Mouse (Mus musculus): Measurements from ENCODE around the gene Gpc1. TPM values are rescaled to one million over a fixed set of nuclear protein-coding genes. Genes with fewer than 3 reads are reported as not detected.

Gene Gpc1
- total and polyA plus RNA-seq, 2 experiments from 2014 or later = 53.9 to 201 TPM

DNA sequence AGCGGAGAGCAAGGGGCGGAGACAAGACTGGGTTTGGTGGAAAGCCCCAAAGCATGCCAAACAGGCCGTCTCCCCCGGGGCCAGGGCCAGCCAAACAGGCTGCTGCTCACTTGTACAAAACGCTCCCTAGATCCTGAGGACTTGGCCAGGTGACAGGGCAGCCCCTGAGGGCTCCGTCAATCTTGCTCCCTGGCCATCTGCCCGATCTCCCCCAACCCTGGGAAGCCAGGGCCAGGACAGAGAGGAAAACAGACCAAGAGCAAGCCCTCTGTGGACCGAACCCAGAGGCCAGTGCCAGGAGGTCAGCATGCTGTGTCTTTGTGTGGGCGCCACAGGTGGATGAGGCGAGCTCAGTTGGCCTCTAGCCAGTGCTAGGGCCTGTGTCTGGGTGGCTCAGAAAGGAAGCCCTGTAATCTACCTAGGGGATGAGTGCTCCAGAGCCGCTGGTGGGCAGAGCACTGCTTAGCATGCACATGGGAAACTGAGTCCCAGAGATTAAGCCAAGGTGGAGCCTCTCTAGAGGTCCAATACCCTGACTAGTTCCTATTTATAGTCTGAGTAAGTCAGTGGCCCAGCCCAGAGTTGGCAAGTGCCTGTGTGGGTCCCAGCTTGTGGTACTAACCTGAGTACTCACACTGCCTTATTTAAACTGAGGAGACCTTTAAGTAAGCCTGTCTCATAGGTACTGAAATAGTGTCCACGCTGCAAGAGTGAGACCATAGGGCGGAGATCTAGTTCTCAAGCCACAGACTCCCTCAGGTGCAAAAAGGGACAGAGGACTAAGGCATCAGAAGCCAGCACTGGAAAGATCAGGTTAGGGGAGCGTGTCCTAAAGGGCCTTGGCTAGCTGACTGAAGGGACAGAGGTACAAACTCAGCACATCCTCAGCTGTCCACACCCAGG lies 6.7 kb downstream of the Gpc1 start:
- DNase-seq (ENCODE audit: low spot score) (no peak), ATAC-seq (ENCODE audit: insufficient read depth, low read depth) (no peak)
- Histone ChIP-seq H3K27ac (ENCODE audit: low read depth) (0 out of 2 replicates have a peak overlapping the region, but pooled peaks have one; percentile 7), H3K36me3 (replicated peaks; ENCODE audit: control insufficient read depth, insufficient read depth, low read length) (no peaks in the 10 kb centered on the region), H3K4me3 (ENCODE audit: low read depth, low read length) (no peak overlapping the region), H3K27me3 (ENCODE audit: control insufficient read depth, insufficient read depth, low read length) (0 out of 2 replicates have a peak, but pooled peaks cover 4% of the 10 kb centered on the region), H3K4me1 (ENCODE audit: control insufficient read depth, insufficient read depth) (peaks cover 14% of the 10 kb centered on the region), H3K4me2 (ENCODE audit: low read depth, low read length) (no peak overlapping the region), H3K9me3 (replicated peaks; ENCODE audit: control insufficient read depth, low read length) (no peaks in the 10 kb centered on the region), H3K9ac (replicated peaks; ENCODE audit: low read depth, low read length) (no peak overlapping the region; the same call in 1 of the 2 replicates)
- 49% methylated on average over 14 of the region's 14 CpGs for WGBS
- TF ChIP-seq CTCF (IDR thresholded peaks at IDR 0.05; ENCODE audit: low read depth) (no peak), EP300 (IDR thresholded peaks at IDR 0.05; ENCODE audit: low read depth) (no peak)

DNA sequence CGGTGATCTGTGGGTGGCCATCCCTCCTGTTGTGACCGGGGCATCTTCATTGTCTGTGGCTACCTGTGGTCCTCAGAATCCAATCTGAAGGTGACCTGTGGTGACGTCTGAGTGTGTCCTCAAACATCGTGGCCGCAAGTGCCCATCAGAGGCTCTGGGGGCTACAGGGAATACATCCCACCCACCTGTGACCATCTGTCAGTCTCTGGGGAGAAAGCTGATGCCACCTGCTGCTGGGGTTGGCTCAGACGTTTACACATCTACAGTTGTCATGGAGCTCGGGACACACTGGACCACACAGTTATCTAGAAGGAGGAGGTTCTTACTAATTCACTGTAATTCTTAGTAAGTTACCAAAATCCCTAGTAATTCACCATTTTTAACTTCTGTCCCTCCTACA lies 7.8 kb downstream of the Gpc1 start:
- TF ChIP-seq CTCF (IDR thresholded peaks at IDR 0.05; ENCODE audit: low read depth) = no peak
- no peak for TF ChIP-seq EP300 (IDR thresholded peaks at IDR 0.05; ENCODE audit: low read depth)
- H3K27me3 ChIP-seq (ENCODE audit: control insufficient read depth, insufficient read depth, low read length) = no peaks in the 10 kb centered on the region

DNA sequence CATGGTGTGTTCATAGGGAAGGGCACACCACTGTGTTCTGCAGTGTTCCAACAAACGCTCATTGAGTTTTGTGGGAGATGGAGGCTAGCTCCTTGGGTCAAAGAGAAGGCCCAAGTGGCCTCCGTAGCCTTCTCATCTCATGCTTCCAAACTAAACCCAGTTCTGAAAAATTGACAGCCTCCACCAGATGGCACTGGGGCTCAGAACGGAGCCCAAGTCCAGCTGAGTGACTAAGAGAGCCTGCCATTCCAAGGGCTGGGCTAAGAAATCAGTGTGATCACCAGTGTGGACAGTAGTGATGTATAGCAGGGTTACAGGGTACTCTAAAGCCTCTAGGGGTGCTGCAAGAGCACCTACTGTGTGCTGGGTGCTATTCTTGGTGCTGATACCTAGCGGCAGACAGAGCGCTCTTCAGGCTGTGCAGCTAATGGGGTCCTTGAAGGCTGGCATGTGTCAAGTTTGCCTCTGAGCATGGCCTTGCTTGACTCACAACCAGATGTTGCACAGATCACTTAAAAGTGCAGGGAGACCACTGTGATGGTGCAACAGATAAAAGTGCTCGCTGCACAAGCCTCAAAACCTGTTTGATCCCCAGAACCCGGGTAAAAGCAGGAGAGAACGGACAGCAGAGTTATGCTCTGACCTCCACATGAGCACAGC lies 8.9 kb downstream of the Gpc1 start:
- TF ChIP-seq EP300 (IDR thresholded peaks at IDR 0.05; ENCODE audit: low read depth) = no peak
- peak; percentile 45 for TF ChIP-seq CTCF (IDR thresholded peaks at IDR 0.05; ENCODE audit: low read depth)
- ATAC-seq (ENCODE audit: insufficient read depth, low read depth) = no peak
- DNase-seq (ENCODE audit: low spot score) = no peak
- peaks cover 8% of the 10 kb centered on the region; the same call in 1 of the 2 replicates for H3K4me1 ChIP-seq (ENCODE audit: control insufficient read depth, insufficient read depth)
- H3K27me3 ChIP-seq (ENCODE audit: control insufficient read depth, insufficient read depth, low read length) = no peaks in the 10 kb centered on the region
- H3K4me2 ChIP-seq (ENCODE audit: low read depth, low read length) = no peak overlapping the region
- WGBS = 74% methylated on average over 8 of the region's 8 CpGs
- H3K9ac ChIP-seq (replicated peaks; ENCODE audit: low read depth, low read length) = no peak overlapping the region
- no peaks in the 10 kb centered on the region for H3K9me3 ChIP-seq (replicated peaks; ENCODE audit: control insufficient read depth, low read length)
- H3K27ac ChIP-seq (ENCODE audit: low read depth) = no peak overlapping the region
- no peaks in the 10 kb centered on the region for H3K36me3 ChIP-seq (replicated peaks; ENCODE audit: control insufficient read depth, insufficient read depth, low read length)
- no peak overlapping the region for H3K4me3 ChIP-seq (ENCODE audit: low read depth, low read length)

More for the DNA sequence above, 7.8 kb downstream of the Gpc1 start:
- 73% methylated on average over 7 of the region's 7 CpGs for WGBS
- no peak overlapping the region for H3K27ac ChIP-seq (ENCODE audit: low read depth)
- no peaks in the 10 kb centered on the region for H3K36me3 ChIP-seq (replicated peaks; ENCODE audit: control insufficient read depth, insufficient read depth, low read length)
- H3K9me3 ChIP-seq (replicated peaks; ENCODE audit: control insufficient read depth, low read length) = no peaks in the 10 kb centered on the region
- no peak overlapping the region for H3K4me3 ChIP-seq (ENCODE audit: low read depth, low read length)
- H3K4me2 ChIP-seq (ENCODE audit: low read depth, low read length) = no peak overlapping the region
- H3K9ac ChIP-seq (replicated peaks; ENCODE audit: low read depth, low read length) = no peak overlapping the region
- no peak for ATAC-seq (ENCODE audit: insufficient read depth, low read depth)
- peaks cover 8% of the 10 kb centered on the region; the same call in 1 of the 2 replicates for H3K4me1 ChIP-seq (ENCODE audit: control insufficient read depth, insufficient read depth)
- DNase-seq (ENCODE audit: low spot score) = no peak

DNA sequence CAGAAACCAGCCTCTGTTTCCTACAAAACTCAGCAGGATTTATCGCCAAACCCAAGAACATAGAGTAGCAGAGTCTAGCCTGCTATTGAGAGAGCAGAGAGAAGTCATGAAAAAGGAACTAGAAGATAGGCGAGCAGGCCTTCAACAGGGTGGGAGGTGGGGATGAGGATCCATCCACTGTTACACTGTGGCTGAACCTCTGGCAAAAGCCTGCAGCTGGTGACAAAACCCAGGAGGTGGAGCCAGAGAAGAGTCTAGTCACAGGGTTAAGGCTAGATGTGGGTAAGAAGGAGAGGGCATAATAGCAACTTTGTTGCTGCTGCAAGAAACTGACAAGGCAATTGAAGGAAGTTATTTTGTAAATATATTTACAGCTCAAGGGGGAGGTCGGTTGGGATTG lies 10.0 kb downstream of the Gpc1 start:
- H3K9ac ChIP-seq (replicated peaks; ENCODE audit: low read depth, low read length) = no peak overlapping the region
- no peak for DNase-seq (ENCODE audit: low spot score)
- no peak for TF ChIP-seq EP300 (IDR thresholded peaks at IDR 0.05; ENCODE audit: low read depth)
- TF ChIP-seq CTCF (IDR thresholded peaks at IDR 0.05; ENCODE audit: low read depth) = no peak
- no peaks in the 10 kb centered on the region for H3K9me3 ChIP-seq (replicated peaks; ENCODE audit: control insufficient read depth, low read length)
- no peaks in the 10 kb centered on the region for H3K27me3 ChIP-seq (ENCODE audit: control insufficient read depth, insufficient read depth, low read length)
- ATAC-seq (ENCODE audit: insufficient read depth, low read depth) = no peak
- H3K27ac ChIP-seq (ENCODE audit: low read depth) = no peak overlapping the region
- peaks cover 8% of the 10 kb centered on the region; the same call in 1 of the 2 replicates for H3K4me1 ChIP-seq (ENCODE audit: control insufficient read depth, insufficient read depth)
- WGBS = 76% methylated on average over 3 of the region's 3 CpGs
- no peaks in the 10 kb centered on the region for H3K36me3 ChIP-seq (replicated peaks; ENCODE audit: control insufficient read depth, insufficient read depth, low read length)
- no peak overlapping the region for H3K4me3 ChIP-seq (ENCODE audit: low read depth, low read length)
- H3K4me2 ChIP-seq (ENCODE audit: low read depth, low read length) = no peak overlapping the region

DNA sequence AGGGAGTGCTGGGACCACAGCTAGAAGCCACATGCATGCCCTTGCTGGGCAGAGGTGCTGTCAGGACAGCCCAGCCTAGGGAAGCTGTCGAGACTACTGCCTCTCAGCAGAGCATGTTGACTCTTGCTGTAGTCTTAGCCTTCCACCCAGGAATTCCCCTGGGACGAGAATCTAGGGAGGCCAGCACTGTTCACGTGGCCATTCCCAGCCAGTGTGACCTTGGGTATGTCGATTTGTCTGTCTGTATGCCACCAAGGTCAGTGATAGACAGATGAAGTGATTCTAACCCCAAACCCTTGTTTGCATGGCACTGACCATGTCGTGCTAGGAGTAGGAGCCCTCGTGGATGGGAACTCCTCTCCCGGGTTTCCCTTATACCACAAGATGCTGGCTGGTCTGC lies 14.4 kb downstream of the Gpc1 start:
- TF ChIP-seq EP300 (IDR thresholded peaks at IDR 0.05; ENCODE audit: low read depth) (no peak), CTCF (IDR thresholded peaks at IDR 0.05; ENCODE audit: low read depth) (no peak)
- DNase-seq (ENCODE audit: low spot score) = no peak
- Histone ChIP-seq H3K9me3 (replicated peaks; ENCODE audit: control insufficient read depth, low read length) (no peaks in the 10 kb centered on the region), H3K36me3 (replicated peaks; ENCODE audit: control insufficient read depth, insufficient read depth, low read length) (no peaks in the 10 kb centered on the region), H3K4me2 (ENCODE audit: low read depth, low read length) (no peak overlapping the region), H3K27ac (ENCODE audit: low read depth) (no peak overlapping the region), H3K27me3 (ENCODE audit: control insufficient read depth, insufficient read depth, low read length) (0 out of 2 replicates have a peak, but pooled peaks cover 3% of the 10 kb centered on the region), H3K9ac (replicated peaks; ENCODE audit: low read depth, low read length) (no peak overlapping the region), H3K4me1 (ENCODE audit: control insufficient read depth, insufficient read depth) (peaks cover 12% of the 10 kb centered on the region), H3K4me3 (ENCODE audit: low read depth, low read length) (no peak overlapping the region)
- 57% methylated on average over 7 of the region's 7 CpGs for WGBS
- ATAC-seq (ENCODE audit: insufficient read depth, low read depth) = no peak
